Mouse (Mus musculus): Measurements from ENCODE around the gene Atf6b. TPM values are rescaled to one million over a fixed set of nuclear protein-coding genes. Genes with fewer than 3 reads are reported as not detected.

Gene Atf6b
- total and polyA plus RNA-seq, 3 experiments = 45.3 to 101 TPM; not detected in 1

- H3K27ac ChIP-seq (ENCODE audit: control insufficient read depth, low read depth, low read length) = no peak overlapping the region
- no peak overlapping the region for H3K4me3 ChIP-seq (ENCODE audit: control insufficient read depth in 1 of 2, insufficient read depth in 1 of 2, low read depth in 2 of 2, low read length in 2 of 2)
- no peaks in the 10 kb centered on the region for H3K79me2 ChIP-seq (ENCODE audit: control insufficient read depth, insufficient read depth, low read length, poor library complexity)
- TF ChIP-seq CTCF (IDR thresholded peaks at IDR 0.05 in 2 of 3, conservative IDR thresholded peaks at IDR 0.05 in 1 of 3; ENCODE audit: control insufficient read depth in 1 of 3, insufficient read depth in 1 of 3, low read depth in 2 of 3, low read length in 3 of 3, poor library complexity in 1 of 3, severe bottlenecking in 1 of 3) = no peak
- TF ChIP-seq CHD1 (IDR thresholded peaks at IDR 0.05; ENCODE audit: low read depth, low read length) = no peak
- no peak for TF ChIP-seq KAT2A (conservative IDR thresholded peaks at IDR 0.05; ENCODE audit: low read depth, low read length)
- no peak for TF ChIP-seq GABPA (IDR thresholded peaks at IDR 0.05; ENCODE audit: low read depth, low read length)
- TF ChIP-seq TCF12 (IDR thresholded peaks at IDR 0.05; ENCODE audit: low read depth, low read length) = no peak
- no peak for TF ChIP-seq USF2 (IDR thresholded peaks at IDR 0.05; ENCODE audit: borderline replicate concordance in 1 of 2, insufficient read depth in 1 of 2, low read depth in 1 of 2, low read length in 2 of 2)
- TF ChIP-seq MYB (IDR thresholded peaks at IDR 0.05; ENCODE audit: low read depth, low read length) = no peak
- no peak for TF ChIP-seq ETS1 (IDR thresholded peaks at IDR 0.05; ENCODE audit: low read depth, low read length)
- no peak for TF ChIP-seq POLR2A (IDR thresholded peaks at IDR 0.05; ENCODE audit: control insufficient read depth in 1 of 2, insufficient read depth in 1 of 2, low read depth in 1 of 2, low read length in 2 of 2, poor library complexity in 1 of 2)
- no peak for TF ChIP-seq ZC3H11A (IDR thresholded peaks at IDR 0.05; ENCODE audit: low read depth, low read length)
- no peak for TF ChIP-seq MXI1 (IDR thresholded peaks at IDR 0.05; ENCODE audit: low read depth, low read length)
- TF ChIP-seq MAX (IDR thresholded peaks at IDR 0.05; ENCODE audit: low read length) = no peak
- TF ChIP-seq NELFE (IDR thresholded peaks at IDR 0.05; ENCODE audit: low read depth, low read length) = no peak
- no peak for TF ChIP-seq POLR2AphosphoS2 (IDR thresholded peaks at IDR 0.05; ENCODE audit: low read length)
- H3K4me1 ChIP-seq (ENCODE audit: control insufficient read depth in 1 of 2, insufficient read depth in 2 of 2, low read length in 2 of 2) = no peaks in the 10 kb centered on the region
- H3K9me3 ChIP-seq (replicated peaks; ENCODE audit: insufficient read depth, low read length) = no peaks in the 10 kb centered on the region
- no peak overlapping the region for H3K9ac ChIP-seq (ENCODE audit: control insufficient read depth, low read depth, low read length, poor library complexity, severe bottlenecking)
- no peaks in the 10 kb centered on the region for H3K36me3 ChIP-seq (ENCODE audit: control insufficient read depth in 1 of 2, insufficient read depth in 2 of 2, low read length in 2 of 2)
- H3K27me3 ChIP-seq (ENCODE audit: control insufficient read depth in 1 of 2, insufficient read depth in 2 of 2, low read length in 2 of 2) = no peaks in the 10 kb centered on the region
- no peak for DNase-seq (ENCODE audit: low read depth, low spot score)
Observed at GRCm38 (mm10) chr17:34673139-34673538, 26.2 kb downstream of the Atf6b start.

- H3K9me3 ChIP-seq (replicated peaks; ENCODE audit: insufficient read depth, low read length) = no peaks in the 10 kb centered on the region
- no peak overlapping the region for H3K27ac ChIP-seq (ENCODE audit: control insufficient read depth, low read depth, low read length)
- no peak overlapping the region for H3K9ac ChIP-seq (ENCODE audit: control insufficient read depth, low read depth, low read length, poor library complexity, severe bottlenecking)
- H3K4me1 ChIP-seq (ENCODE audit: control insufficient read depth in 1 of 2, insufficient read depth in 2 of 2, low read length in 2 of 2) = no peaks in the 10 kb centered on the region
- H3K79me2 ChIP-seq (ENCODE audit: control insufficient read depth, insufficient read depth, low read length, poor library complexity) = no peaks in the 10 kb centered on the region
- H3K27me3 ChIP-seq (ENCODE audit: control insufficient read depth in 1 of 2, insufficient read depth in 2 of 2, low read length in 2 of 2) = no peaks in the 10 kb centered on the region
- TF ChIP-seq BHLHE40 (IDR thresholded peaks at IDR 0.05; ENCODE audit: borderline replicate concordance, low read depth, low read length) (no peak), RCOR1 (IDR thresholded peaks at IDR 0.05; ENCODE audit: low read depth, low read length) (no peak)
- no peaks in the 10 kb centered on the region for H3K36me3 ChIP-seq (ENCODE audit: control insufficient read depth in 1 of 2, insufficient read depth in 2 of 2, low read length in 2 of 2)
- no peak overlapping the region for H3K4me3 ChIP-seq (ENCODE audit: control insufficient read depth in 1 of 2, insufficient read depth in 1 of 2, low read depth in 2 of 2, low read length in 2 of 2)
- no peak for DNase-seq (ENCODE audit: low read depth, low spot score)
Observed at GRCm38 (mm10) chr17:34674524-34675204, 27.7 kb downstream of the Atf6b start.

All from MEL (cell line).